Comparison of ENCODE assay signal across 7 mouse cellular contexts in genomic region chr14:102980986-102981385, GRCm38 (mm10). TPM values are rescaled to one million over a fixed set of nuclear protein-coding genes. Genes with fewer than 3 reads are reported as not detected.
DNase-seq lines count a peak whose midpoint lies in the region; ATAC-seq and TF ChIP-seq lines count a peak whose summit lies in the region.

No protein-coding gene starts in this region.

- no peak for TF ChIP-seq POLR2A in embryonic fibroblast, embryonic 13.5 days (IDR thresholded peaks at IDR 0.05; ENCODE audit: low read depth, low read length)

- no peaks in the 10 kb centered on the region for H3K36me3 ChIP-seq in hindbrain, embryonic 16.5 days (ENCODE audit: control insufficient read depth, insufficient read depth, low read length)
- no peaks in the 10 kb centered on the region for H3K36me3 ChIP-seq in midbrain, embryonic 16.5 days (ENCODE audit: control insufficient read depth, insufficient read depth, low read length)

- WGBS in hindbrain, embryonic 16.5 days: 14% methylated on average over 14 of the region's 14 CpGs
- WGBS in midbrain, embryonic 16.5 days: 5% methylated on average over 14 of the region's 14 CpGs

- H3K27ac ChIP-seq in embryonic fibroblast, embryonic 13.5 days (ENCODE audit: insufficient read depth, low read length): no peak overlapping the region
- peak overlapping the region; percentile 84 for H3K27ac ChIP-seq in hindbrain, embryonic 16.5 days (ENCODE audit: low read depth, low read length)
- peak overlapping the region; percentile 77 for H3K27ac ChIP-seq in midbrain, embryonic 16.5 days (ENCODE audit: low read length)

- no peak for TF ChIP-seq CTCF in embryonic fibroblast, embryonic 13.5 days (IDR thresholded peaks at IDR 0.05; ENCODE audit: borderline replicate concordance, insufficient read depth, low read length)

- no peak for ATAC-seq in hindbrain, embryonic 16.5 days
- ATAC-seq in midbrain, embryonic 16.5 days: no peak
- ATAC-seq in erythroid progenitor cell, adult 5-6 weeks (replicated peaks; ENCODE audit: low FRiP score, poor library complexity, severe bottlenecking): no peak

- no peaks in the 10 kb centered on the region for H3K9me3 ChIP-seq in hindbrain, embryonic 16.5 days (ENCODE audit: control insufficient read depth, low read length)
- no peaks in the 10 kb centered on the region for H3K9me3 ChIP-seq in midbrain, embryonic 16.5 days (replicated peaks; ENCODE audit: control insufficient read depth, low read length, poor library complexity, severe bottlenecking)

- peak overlapping the region; percentile 84 for H3K4me2 ChIP-seq in hindbrain, embryonic 16.5 days (ENCODE audit: low read length)
- peak overlapping the region; percentile 91 for H3K4me2 ChIP-seq in midbrain, embryonic 16.5 days (ENCODE audit: low read length)

- no peaks in the 10 kb centered on the region; the same call in 1 of the 2 replicates for H3K4me1 ChIP-seq in embryonic fibroblast, embryonic 13.5 days (ENCODE audit: control insufficient read depth, insufficient read depth, low read length)
- H3K4me1 ChIP-seq in hindbrain, embryonic 16.5 days (ENCODE audit: control insufficient read depth, insufficient read depth, low read depth, low read length): peaks cover 9% of the 10 kb centered on the region
- peaks cover 12% of the 10 kb centered on the region for H3K4me1 ChIP-seq in midbrain, embryonic 16.5 days (ENCODE audit: control insufficient read depth, insufficient read depth, low read length)

- peak; percentile 21 for DNase-seq in retina, embryonic 14.5 days (ENCODE audit: low spot score)
- DNase-seq in retina, postnatal 1 day: no peak
- no peak for DNase-seq in cerebellum, postnatal 25 days

- peak overlapping the region; percentile 82 for H3K9ac ChIP-seq in hindbrain, embryonic 16.5 days (ENCODE audit: low read depth, low read length)
- peak overlapping the region; percentile 93 for H3K9ac ChIP-seq in midbrain, embryonic 16.5 days (ENCODE audit: low read depth, low read length)

- peak overlapping the region; percentile 46 for H3K4me3 ChIP-seq in embryonic fibroblast, embryonic 13.5 days (ENCODE audit: insufficient read depth, low read length)
- peak overlapping the region; percentile 82 for H3K4me3 ChIP-seq in hindbrain, embryonic 16.5 days (ENCODE audit: low read length)
- H3K4me3 ChIP-seq in midbrain, embryonic 16.5 days (ENCODE audit: low read depth, low read length): peak overlapping the region; percentile 66

- H3K27me3 ChIP-seq in hindbrain, embryonic 16.5 days (replicated peaks; ENCODE audit: control insufficient read depth, insufficient read depth, low read length): no peaks in the 10 kb centered on the region
- no peaks in the 10 kb centered on the region for H3K27me3 ChIP-seq in midbrain, embryonic 16.5 days (ENCODE audit: control insufficient read depth, insufficient read depth, low read depth, low read length)

RNA-seq across cellular contexts. Expression of gene Kctd12, which starts 1.5 kb away (rescaled TPM):
- polyA plus RNA-seq in embryonic fibroblast, embryonic 13.5 days (2011; ENCODE audit: insufficient read length, low read depth, missing spikeins): 19.0 and 38.8 TPM in 2 replicates
- 13.0 and 14.6 TPM in 2 replicates for polyA plus RNA-seq in hindbrain, embryonic 16.5 days (2015; fragmentation: Nextera tagmentation; extraction: Ambion mirVana)
- polyA plus RNA-seq in midbrain, embryonic 16.5 days (2015; fragmentation: Nextera tagmentation; extraction: Ambion mirVana): 15.7 and 17.0 TPM in 2 replicates
- total RNA-seq in erythroid progenitor cell, adult 5-6 weeks (2015; ENCODE audit: low replicate concordance): 62.3 and 67.9 TPM in 2 replicates
- 19.2 and 20.5 TPM in 2 replicates for total RNA-seq in erythroid progenitor cell, adult 5-6 weeks (2017; ENCODE audit: low replicate concordance)
